Mouse (Mus musculus): ENCODE measurements at regions not wholly inside any gene's neighbourhood (a gene's known extent, or its start where the extent isn't known, plus 50 kb on each side); places are given as distances from the start of the nearest gene placed in this dataset.
A peak's percentile ranks its signal among the peaks of the same experiment; 100 is the strongest.

DNA sequence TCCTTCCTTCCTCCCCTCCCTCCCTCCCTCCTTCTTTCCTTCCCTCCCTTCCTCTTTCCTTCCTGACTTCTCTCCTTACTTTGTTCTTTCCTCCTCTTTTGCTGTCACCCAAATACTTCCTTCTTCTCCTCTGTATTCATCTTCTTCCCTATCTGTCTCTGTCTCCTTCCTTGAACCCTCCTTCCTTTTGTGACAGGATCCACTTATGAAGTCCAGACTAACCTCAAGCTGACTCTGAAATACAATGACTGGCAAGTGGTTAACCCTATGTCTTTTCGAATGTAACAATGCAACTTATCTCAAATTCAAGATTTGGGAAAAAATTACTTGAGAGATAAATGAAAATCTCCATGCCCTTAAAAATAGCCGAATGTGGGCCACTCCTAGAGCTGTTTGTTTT, 197.0 kb upstream of the Dcn start:
- no peaks in the 10 kb centered on the region for H3K27me3 ChIP-seq (replicated peaks; ENCODE audit: control insufficient read depth, insufficient read depth, low read length)
- H3K27ac ChIP-seq (ENCODE audit: insufficient read depth, low read depth, low read length), result no peak overlapping the region
- no peak for TF ChIP-seq CTCF (conservative IDR thresholded peaks at IDR 0.05; ENCODE audit: insufficient read depth, insufficient read length, low read depth, low read length)
- no peaks in the 10 kb centered on the region for H3K36me3 ChIP-seq (ENCODE audit: control insufficient read depth, insufficient read depth, low read length)
- no peaks in the 10 kb centered on the region for H3K4me1 ChIP-seq (ENCODE audit: control insufficient read depth, insufficient read depth, low read length)
- H3K4me3 ChIP-seq (ENCODE audit: insufficient read depth, low read depth, low read length), result no peak overlapping the region
- DNase-seq, result no peak
- WGBS, result 57% methylated on average over 2 of the region's 2 CpGs

DNA sequence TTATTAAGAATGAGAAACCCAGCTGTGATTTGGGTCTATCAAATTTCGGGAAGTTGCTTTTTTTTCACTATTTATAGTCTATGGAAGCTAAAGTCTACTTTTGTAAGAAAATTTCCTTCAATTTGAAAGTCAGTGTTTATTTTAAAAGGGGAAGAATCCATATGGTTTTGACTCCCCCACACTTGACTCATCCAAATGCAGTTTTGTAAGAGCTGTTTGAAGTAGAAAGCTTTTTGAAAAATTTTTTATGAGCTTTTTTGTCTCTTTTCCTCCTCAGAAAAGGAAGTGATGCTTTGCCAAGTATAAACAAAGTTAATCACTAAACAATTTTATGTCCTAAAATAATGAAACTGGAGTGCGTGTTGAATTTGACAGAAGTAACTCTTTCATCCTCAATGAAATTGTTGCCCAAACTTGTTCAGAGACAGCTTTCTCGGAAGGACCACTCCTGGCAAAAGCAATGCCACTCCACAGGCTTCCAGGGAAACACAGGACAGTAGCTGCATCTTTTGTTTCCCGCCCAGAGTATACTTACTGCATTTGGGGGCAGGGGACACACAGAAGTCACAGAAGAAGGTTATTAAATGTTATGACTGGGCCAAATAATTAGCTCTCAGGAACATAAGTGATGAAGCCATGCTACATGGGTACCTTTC, 196.4 kb upstream of the Dcn start:
- H3K4me3 ChIP-seq (ENCODE audit: insufficient read depth, low read depth, low read length), result no peak overlapping the region
- no peaks in the 10 kb centered on the region for H3K4me1 ChIP-seq (ENCODE audit: control insufficient read depth, insufficient read depth, low read length)
- no peaks in the 10 kb centered on the region for H3K27me3 ChIP-seq (replicated peaks; ENCODE audit: control insufficient read depth, insufficient read depth, low read length)
- TF ChIP-seq POLR2A (IDR thresholded peaks at IDR 0.05; ENCODE audit: low read depth, low read length) (no peak), CTCF (conservative IDR thresholded peaks at IDR 0.05; ENCODE audit: insufficient read depth, insufficient read length, low read depth, low read length) (no peak)
- no peaks in the 10 kb centered on the region for H3K36me3 ChIP-seq (ENCODE audit: control insufficient read depth, insufficient read depth, low read length)
- WGBS, result 52% methylated on average over 4 of the region's 4 CpGs
- DNase-seq, result no peak
- no peak overlapping the region for H3K27ac ChIP-seq (ENCODE audit: insufficient read depth, low read depth, low read length)

DNA sequence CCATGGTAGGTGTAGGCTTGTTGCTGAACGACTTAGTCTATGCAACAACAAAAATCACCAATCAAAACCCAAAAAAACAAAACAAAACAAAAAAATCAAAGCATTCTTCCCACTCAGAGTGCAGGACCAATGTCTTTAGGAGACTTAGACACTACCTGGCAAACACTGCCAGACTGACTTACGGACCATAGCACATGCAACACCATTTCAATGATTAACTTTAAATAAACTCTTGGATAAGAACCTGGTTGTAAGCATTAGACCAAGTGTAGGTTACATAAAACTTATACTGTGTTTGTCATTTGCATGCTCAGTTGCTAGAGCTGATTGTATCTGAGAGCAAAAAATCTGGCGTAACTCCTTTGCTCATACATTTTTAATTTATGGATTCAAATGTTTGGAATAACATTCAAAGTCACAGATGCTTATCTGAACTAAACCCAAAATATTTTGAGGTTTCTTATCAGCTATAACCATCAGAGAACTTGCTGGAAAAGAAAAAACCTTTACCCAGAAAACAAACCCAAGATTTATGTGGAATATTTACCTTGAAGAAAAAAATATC, 174.5 kb upstream of the Dcn start:
- Histone ChIP-seq H3K36me3 (ENCODE audit: control insufficient read depth, insufficient read depth, low read length) (no peaks in the 10 kb centered on the region), H3K4me1 (ENCODE audit: control insufficient read depth, insufficient read depth, low read length) (no peaks in the 10 kb centered on the region), H3K27ac (ENCODE audit: insufficient read depth, low read depth, low read length) (peak overlapping the region; percentile 46; the same call in 1 of the 2 replicates), H3K27me3 (replicated peaks; ENCODE audit: control insufficient read depth, insufficient read depth, low read length) (no peaks in the 10 kb centered on the region), H3K4me3 (ENCODE audit: insufficient read depth, low read depth, low read length) (no peak overlapping the region)
- TF ChIP-seq CTCF (conservative IDR thresholded peaks at IDR 0.05; ENCODE audit: insufficient read depth, insufficient read length, low read depth, low read length) (no peak), POLR2A (IDR thresholded peaks at IDR 0.05; ENCODE audit: low read depth, low read length) (no peak)
- peak; percentile 33 for DNase-seq
- WGBS, result 38% methylated on average over 3 of the region's 3 CpGs

DNA sequence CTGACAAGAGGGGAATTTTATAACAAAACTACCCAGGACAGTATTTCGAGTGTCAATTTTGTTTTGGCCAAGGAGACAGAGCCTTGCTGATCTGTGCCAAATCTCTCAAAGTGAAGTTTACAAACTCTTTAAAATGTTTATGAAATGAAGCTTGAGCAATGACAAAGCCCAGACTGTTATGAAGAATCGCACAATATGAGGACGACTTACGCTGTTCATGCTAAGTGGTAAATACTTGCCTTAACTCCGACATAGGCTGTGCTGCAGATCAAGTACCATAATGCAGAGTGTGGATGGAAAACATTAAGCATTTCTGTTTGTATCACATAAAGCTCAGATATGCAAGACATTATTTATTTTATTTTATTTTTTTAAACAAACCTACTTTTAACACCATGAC, 169.8 kb upstream of the Dcn start:
- no peak overlapping the region for H3K27ac ChIP-seq (ENCODE audit: insufficient read depth, low read depth, low read length)
- no peaks in the 10 kb centered on the region for H3K36me3 ChIP-seq (ENCODE audit: control insufficient read depth, insufficient read depth, low read length)
- H3K4me3 ChIP-seq (ENCODE audit: insufficient read depth, low read depth, low read length), result no peak overlapping the region
- WGBS, result 90% methylated on average over 5 of the region's 5 CpGs
- TF ChIP-seq CTCF (conservative IDR thresholded peaks at IDR 0.05; ENCODE audit: insufficient read depth, insufficient read length, low read depth, low read length) (no peak), POLR2A (IDR thresholded peaks at IDR 0.05; ENCODE audit: low read depth, low read length) (no peak)
- H3K27me3 ChIP-seq (replicated peaks; ENCODE audit: control insufficient read depth, insufficient read depth, low read length), result no peaks in the 10 kb centered on the region
- no peaks in the 10 kb centered on the region for H3K4me1 ChIP-seq (ENCODE audit: control insufficient read depth, insufficient read depth, low read length)
- DNase-seq, result no peak

DNA sequence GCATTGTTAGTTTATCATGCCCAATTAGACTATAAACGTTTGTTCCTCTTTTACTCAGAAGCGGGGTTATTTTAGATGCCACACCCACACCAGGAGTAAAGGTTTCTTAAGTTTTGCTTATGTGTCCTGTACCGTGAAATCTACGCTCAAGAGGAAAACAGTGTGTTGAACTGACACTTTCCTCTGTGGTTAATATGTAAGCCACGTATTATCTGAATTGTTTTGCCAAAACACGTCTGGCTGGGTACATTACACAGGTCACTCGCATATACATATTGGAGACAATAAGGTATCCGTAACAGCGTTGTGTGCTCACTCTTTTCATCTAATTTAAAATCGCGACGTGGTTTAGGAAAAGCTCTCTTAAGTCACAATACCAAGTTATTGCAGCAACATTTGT, 166.9 kb upstream of the Dcn start:
- peak; percentile 44 for DNase-seq
- H3K4me1 ChIP-seq (ENCODE audit: control insufficient read depth, insufficient read depth, low read length), result no peaks in the 10 kb centered on the region
- TF ChIP-seq CTCF (conservative IDR thresholded peaks at IDR 0.05; ENCODE audit: insufficient read depth, insufficient read length, low read depth, low read length) (no peak), POLR2A (IDR thresholded peaks at IDR 0.05; ENCODE audit: low read depth, low read length) (no peak)
- no peaks in the 10 kb centered on the region for H3K36me3 ChIP-seq (ENCODE audit: control insufficient read depth, insufficient read depth, low read length)
- no peaks in the 10 kb centered on the region for H3K27me3 ChIP-seq (replicated peaks; ENCODE audit: control insufficient read depth, insufficient read depth, low read length)
- WGBS, result 9% methylated on average over 12 of the region's 12 CpGs
- peak overlapping the region; percentile 64; the same call in 1 of the 2 replicates for H3K27ac ChIP-seq (ENCODE audit: insufficient read depth, low read depth, low read length)
- peak overlapping the region; percentile 31; the same call in 1 of the 2 replicates for H3K4me3 ChIP-seq (ENCODE audit: insufficient read depth, low read depth, low read length)

DNA sequence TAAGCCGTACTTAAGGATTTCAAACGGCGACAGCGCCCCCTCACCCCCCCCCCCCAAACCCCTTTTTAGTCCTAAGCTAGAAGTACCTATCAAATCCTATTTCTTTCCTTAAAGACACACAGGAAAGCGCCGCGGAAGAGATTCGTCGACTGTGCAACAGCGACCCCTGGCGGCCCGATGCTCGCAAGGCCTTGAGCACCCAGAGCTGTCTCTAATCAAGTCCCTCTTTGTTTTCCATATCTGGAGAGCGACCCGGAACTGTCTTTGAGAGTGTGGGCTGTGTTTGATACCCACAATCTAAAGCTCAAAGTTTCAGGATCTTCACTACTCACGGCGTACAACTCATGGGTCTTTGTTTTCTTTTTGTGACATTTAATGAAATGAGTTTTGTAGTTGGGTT, 166.4 kb upstream of the Dcn start:
- H3K27me3 ChIP-seq (replicated peaks; ENCODE audit: control insufficient read depth, insufficient read depth, low read length), result no peaks in the 10 kb centered on the region

DNA sequence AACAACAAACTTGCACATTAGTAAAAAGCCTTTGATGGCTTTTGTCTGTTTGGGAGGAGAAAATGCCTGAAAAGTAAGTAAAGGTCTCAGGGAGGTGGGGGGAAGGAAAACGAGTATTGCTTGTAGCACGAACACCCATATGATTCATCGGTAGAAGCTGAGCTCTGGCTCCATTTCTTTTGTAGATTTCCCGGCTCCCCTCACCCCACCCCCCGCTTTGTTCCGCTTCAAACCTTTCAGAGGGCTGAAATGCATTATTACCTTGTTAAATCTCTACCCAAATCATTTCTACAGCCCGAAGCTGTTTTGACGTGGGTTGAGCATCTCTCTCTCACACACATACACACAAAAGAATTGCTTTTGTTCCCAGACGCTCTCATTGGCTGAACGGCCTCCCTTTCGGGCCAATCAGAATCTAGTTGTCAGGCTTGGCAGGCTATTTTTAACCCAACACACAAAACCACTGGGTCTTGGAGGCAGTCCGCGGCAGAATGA, 166.0 kb upstream of the Dcn start:
- H3K27me3 ChIP-seq (replicated peaks; ENCODE audit: control insufficient read depth, insufficient read depth, low read length), result no peaks in the 10 kb centered on the region
- TF ChIP-seq CTCF (conservative IDR thresholded peaks at IDR 0.05; ENCODE audit: insufficient read depth, insufficient read length, low read depth, low read length), result no peak
- TF ChIP-seq POLR2A (IDR thresholded peaks at IDR 0.05; ENCODE audit: low read depth, low read length), result no peak
- under 1% methylated on average over 13 of the region's 13 CpGs for WGBS

More for the DNA sequence above, 166.4 kb upstream of the Dcn start:
- peak overlapping the region; percentile 98 for H3K27ac ChIP-seq (ENCODE audit: insufficient read depth, low read depth, low read length)
- H3K4me3 ChIP-seq (ENCODE audit: insufficient read depth, low read depth, low read length), result peak overlapping the region; percentile 66
- H3K36me3 ChIP-seq (ENCODE audit: control insufficient read depth, insufficient read depth, low read length), result no peaks in the 10 kb centered on the region
- TF ChIP-seq POLR2A (IDR thresholded peaks at IDR 0.05; ENCODE audit: low read depth, low read length), result no peak
- peak; percentile 87 for TF ChIP-seq CTCF (conservative IDR thresholded peaks at IDR 0.05; ENCODE audit: insufficient read depth, insufficient read length, low read depth, low read length)
- DNase-seq, result peak; percentile 94
- under 1% methylated on average over 17 of the region's 17 CpGs for WGBS
- no peaks in the 10 kb centered on the region for H3K4me1 ChIP-seq (ENCODE audit: control insufficient read depth, insufficient read depth, low read length)

More for the DNA sequence above, 166.0 kb upstream of the Dcn start:
- H3K4me1 ChIP-seq (ENCODE audit: control insufficient read depth, insufficient read depth, low read length), result no peaks in the 10 kb centered on the region
- H3K4me3 ChIP-seq (ENCODE audit: insufficient read depth, low read depth, low read length), result peak overlapping the region; percentile 66
- peak; percentile 93 for DNase-seq
- peak overlapping the region; percentile 98 for H3K27ac ChIP-seq (ENCODE audit: insufficient read depth, low read depth, low read length)
- no peaks in the 10 kb centered on the region for H3K36me3 ChIP-seq (ENCODE audit: control insufficient read depth, insufficient read depth, low read length)

Measured in kidney, adult 2 months (tissue).